20 mouse cellular contexts compared by ENCODE assay signal in the genomic region with DNA sequence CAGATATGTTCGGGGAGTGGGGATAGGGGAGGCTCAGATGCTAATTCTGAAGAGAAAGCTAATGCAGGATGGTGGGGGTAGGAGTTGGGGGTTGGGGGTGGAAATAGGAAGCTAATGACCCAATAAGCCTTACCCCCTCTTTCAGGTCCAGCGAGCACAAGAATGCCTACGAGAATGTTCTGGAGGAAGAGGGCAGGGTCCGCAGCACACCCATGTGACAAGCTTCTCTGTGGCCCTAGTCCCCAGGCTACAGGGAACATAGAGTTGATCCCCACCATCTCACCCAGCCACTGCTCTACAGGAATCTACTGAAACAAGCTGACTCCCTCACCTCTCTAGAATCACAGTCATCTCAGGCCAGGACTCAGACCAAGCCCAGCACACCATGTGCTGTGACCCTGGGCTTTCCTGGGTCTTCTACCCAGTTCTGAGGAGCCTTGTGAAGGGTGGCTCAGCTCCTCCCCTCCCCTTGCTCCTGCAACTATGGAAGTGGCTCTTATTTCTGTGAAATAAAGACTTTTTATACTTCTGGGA. TPM values are rescaled to one million over a fixed set of nuclear protein-coding genes. Genes with fewer than 3 reads are reported as not detected.
DNase-seq lines count a peak whose midpoint lies in the region; ATAC-seq and TF ChIP-seq lines count a peak whose summit lies in the region.
"Had no signal": no experiment of that assay in that cellular context is flagged by ENCODE, and none has a peak within 500 bp of the region (broad histone marks: within the 10 kb centered on the region; RNA-seq: fewer than 3 reads in every experiment).

No protein-coding gene starts in this region.

- TF ChIP-seq CTCF in heart, adult 2 months (IDR thresholded peaks at IDR 0.05): no peak
- TF ChIP-seq CTCF in liver, postnatal 0 days (IDR thresholded peaks at IDR 0.05; ENCODE audit: low read depth): no peak

- H3K9ac ChIP-seq in heart, embryonic 13.5 days: peak overlapping the region; percentile 47; the same call in 1 of the 2 replicates
- no peak overlapping the region for H3K9ac ChIP-seq in heart, adult 2 months (ENCODE audit: low read depth, low read length)
- H3K9ac ChIP-seq in liver, postnatal 0 days (replicated peaks): 0 out of 2 replicates have a peak overlapping the region, but pooled peaks have one; percentile 6
- H3K9ac ChIP-seq: neural tube, embryonic 12.5 days; stomach, embryonic 15.5 days had no signal

- 0 out of 2 replicates have a peak overlapping the region, but pooled peaks have one; percentile 12 for H3K27ac ChIP-seq in heart, embryonic 13.5 days (replicated peaks)
- H3K27ac ChIP-seq in heart, adult 2 months: no peak overlapping the region
- no peak overlapping the region for H3K27ac ChIP-seq in liver, postnatal 0 days (ENCODE audit: low read depth)
- H3K27ac ChIP-seq: neural tube, embryonic 12.5 days had no signal

- ATAC-seq in heart, embryonic 13.5 days (ENCODE audit: extremely low read depth, insufficient number of reproducible peaks, low FRiP score, low TSS enrichment): no peak
- no peak for ATAC-seq in liver, postnatal 0 days
- ATAC-seq in monocyte, adult 5-6 weeks (replicated peaks; ENCODE audit: insufficient number of reproducible peaks, low FRiP score, low TSS enrichment, poor library complexity, severe bottlenecking): no peak
- ATAC-seq: forebrain, embryonic 16.5 days; hindbrain, embryonic 16.5 days had no signal

- H3K36me3 ChIP-seq in heart, embryonic 13.5 days: no peaks in the 10 kb centered on the region
- H3K36me3 ChIP-seq in heart, adult 2 months (ENCODE audit: control insufficient read depth, insufficient read depth, low read length): no peaks in the 10 kb centered on the region
- no peaks in the 10 kb centered on the region for H3K36me3 ChIP-seq in liver, postnatal 0 days (replicated peaks; ENCODE audit: insufficient read depth, low read length)
- H3K36me3 ChIP-seq: neural tube, embryonic 12.5 days; stomach, embryonic 15.5 days had no signal

- H3K4me3 ChIP-seq in heart, embryonic 13.5 days: peak overlapping the region; percentile 14; the same call in 1 of the 2 replicates
- no peak overlapping the region for H3K4me3 ChIP-seq in heart, adult 2 months
- no peak overlapping the region for H3K4me3 ChIP-seq in liver, postnatal 0 days (ENCODE audit: low read depth, low read length)
- H3K4me3 ChIP-seq: neural tube, embryonic 12.5 days; stomach, embryonic 15.5 days had no signal

- TF ChIP-seq EP300 in heart, adult 2 months (IDR thresholded peaks at IDR 0.05; ENCODE audit: insufficient read depth, low read depth, low read length): no peak
- no peak for TF ChIP-seq EP300 in liver, postnatal 0 days (IDR thresholded peaks at IDR 0.05; ENCODE audit: low read depth)

- no peak for DNase-seq in heart, adult 2 months
- peak; percentile 77 to 79 for DNase-seq in kidney, adult 8-10 months
- DNase-seq in kidney, postnatal 14 days: peak; percentile 72
- no peak for DNase-seq in liver, postnatal 0 days
- DNase-seq in embryo, embryonic 10 days (ENCODE audit: low spot score): no peak
- DNase-seq: cerebellum, adult 9-11 months; embryo, embryonic 11 days; heart, postnatal 36 days; lung, postnatal 36 days; spleen, adult 18-20 months had no signal

- TF ChIP-seq POLR2A in heart, adult 2 months (IDR thresholded peaks at IDR 0.05; ENCODE audit: insufficient read depth, low read depth, low read length): no peak

- 76% methylated on average over 4 of the region's 4 CpGs for WGBS in heart, embryonic 13.5 days
- WGBS in heart, adult 2 months: 85% methylated on average over 4 of the region's 4 CpGs
- WGBS in liver, postnatal 0 days (ENCODE audit: insufficient replicate concordance): 86% methylated on average over 4 of the region's 4 CpGs

- peaks cover 77% of the 10 kb centered on the region for H3K27me3 ChIP-seq in heart, embryonic 13.5 days (replicated peaks)
- H3K27me3 ChIP-seq in heart, adult 2 months (ENCODE audit: control insufficient read depth, insufficient read depth, low read length): no peaks in the 10 kb centered on the region; the same call in 1 of the 2 replicates
- H3K27me3 ChIP-seq in liver, postnatal 0 days (ENCODE audit: insufficient read depth, low read length): no peaks in the 10 kb centered on the region
- H3K27me3 ChIP-seq: stomach, embryonic 15.5 days had no signal

- intact Hi-C loops in heart, adult 2 months (cut with DNase I): no loop called here

- peaks cover 25% of the 10 kb centered on the region for H3K4me1 ChIP-seq in heart, embryonic 13.5 days
- peaks cover 4% of the 10 kb centered on the region for H3K4me1 ChIP-seq in heart, adult 2 months (ENCODE audit: control insufficient read depth, insufficient read depth, low read length)
- peaks cover 50% of the 10 kb centered on the region for H3K4me1 ChIP-seq in liver, postnatal 0 days (ENCODE audit: insufficient read depth)

- peak overlapping the region; percentile 57 for H3K4me2 ChIP-seq in heart, embryonic 13.5 days
- peak overlapping the region; percentile 91; the same call in 1 of the 2 replicates for H3K4me2 ChIP-seq in liver, postnatal 0 days (ENCODE audit: low read depth, low read length)
- H3K4me2 ChIP-seq: neural tube, embryonic 12.5 days; stomach, embryonic 15.5 days had no signal

- no peaks in the 10 kb centered on the region for H3K9me3 ChIP-seq in heart, embryonic 13.5 days
- no peaks in the 10 kb centered on the region for H3K9me3 ChIP-seq in liver, postnatal 0 days (ENCODE audit: low read length)
- H3K9me3 ChIP-seq: neural tube, embryonic 12.5 days; stomach, embryonic 15.5 days had no signal

- H3K79me2 ChIP-seq in heart, adult 2 months (replicated peaks; ENCODE audit: control insufficient read depth, insufficient read depth, low read length): no peaks in the 10 kb centered on the region

RNA-seq across cellular contexts. Expression of a gene that starts 4.9 kb away (rescaled TPM):
- 23.4 and 42.7 TPM in 2 replicates for polyA plus RNA-seq in heart, embryonic 13.5 days (2015; fragmentation: Nextera tagmentation; extraction: Ambion mirVana)
- total RNA-seq in heart, adult 2 months (2021): under 1 TPM; 0.70 to 0.86 TPM
- polyA plus RNA-seq in heart, adult 2 months (2012; rRNA removed): 1.9 and 3.9 TPM in 2 replicates
- polyA plus RNA-seq in liver, postnatal 0 days (2015; fragmentation: Nextera tagmentation; extraction: Ambion mirVana): 18.6 and 22.2 TPM in 2 replicates
- 3.3 to 4.9 TPM in 2 of 3 replicates, not detected in the other for total RNA-seq in monocyte, adult 5-6 weeks (2017)
- total RNA-seq: gastrocnemius, adult 18-20 months; heart, postnatal 36 days had no signal

RNA-seq across cellular contexts. Expression of a gene that starts 37.2 kb away (rescaled TPM):
- 5.4 and 8.4 TPM in 2 replicates for polyA plus RNA-seq in heart, embryonic 13.5 days (2015; fragmentation: Nextera tagmentation; extraction: Ambion mirVana)
- total RNA-seq in heart, adult 2 months (2021): 1 to 10 TPM; 3.1 to 3.3 TPM
- 2.9 and 4.9 TPM in 2 replicates for polyA plus RNA-seq in heart, adult 2 months (2012; rRNA removed)
- polyA plus RNA-seq in liver, postnatal 0 days (2015; fragmentation: Nextera tagmentation; extraction: Ambion mirVana): 8.3 and 8.9 TPM in 2 replicates
- total RNA-seq in monocyte, adult 5-6 weeks (2017): 0.53 to 3.0 TPM (median 2.9 TPM) in 3 replicates

RNA-seq across cellular contexts. Expression of a gene that starts 40.7 kb away (rescaled TPM):
- polyA plus RNA-seq in heart, embryonic 13.5 days (2015; fragmentation: Nextera tagmentation; extraction: Ambion mirVana): 0.04 and 0.08 TPM in 2 replicates
- total RNA-seq in heart, adult 2 months (2021): not detected
- 0.03 TPM in 1 of 2 replicates, not detected in the other for polyA plus RNA-seq in heart, adult 2 months (2012; rRNA removed)
- 0.04 and 0.06 TPM in 2 replicates for polyA plus RNA-seq in liver, postnatal 0 days (2015; fragmentation: Nextera tagmentation; extraction: Ambion mirVana)
- 0.49 TPM in 1 of 3 replicates, not detected in the others for total RNA-seq in monocyte, adult 5-6 weeks (2017)
- total RNA-seq: gastrocnemius, adult 18-20 months; granulocyte monocyte progenitor cell, adult 5-6 weeks; heart, postnatal 36 days had no signal
- polyA plus RNA-seq: liver, adult 2 months; thymus, postnatal 0 days had no signal

Comparison
In these comparisons a context has a peak if more than half of its experiments do, and no peak if none do; other contexts are left out.
1. DNase-seq: peak in kidney, adult 8-10 months (2 of 2) and kidney, postnatal 14 days (single experiment); none in heart, adult 2 months (0 of 2), liver, postnatal 0 days (single experiment) and embryo, embryonic 10 days (single experiment).